Mouse (Mus musculus): ENCODE measurements at regions not wholly inside any gene's neighbourhood (a gene's known extent, or its start where the extent isn't known, plus 50 kb on each side); places are given as distances from the start of the nearest gene placed in this dataset.
"Not testable (repeated sequence)": the region's sequence is repeated elsewhere in the genome, so short reads cannot be mapped to it uniquely, and the experiment has no call there.

- in situ Hi-C loops (cut with MboI; ENCODE audit: unreplicated experiment in 2 of 2), result no loop called here
These were observed 274.1 kb downstream of the Rpia start for GRCm38 (mm10) chr6:70517932-70518331.

- in situ Hi-C loops (cut with MboI; ENCODE audit: unreplicated experiment in 2 of 2), result loop anchor here (5.0 to 10.0 kb wide), 5 partner anchors 94 to 324 kb away; no protein-coding TSS in a partner anchor
These were observed 323.2 kb downstream of the Rpia start for GRCm38 (mm10) chr6:70468623-70469479.

- in situ Hi-C loops (cut with MboI; ENCODE audit: unreplicated experiment in 2 of 2), result no loop called here
These were observed 334.8 kb downstream of the Rpia start for GRCm38 (mm10) chr6:70457279-70457678.

- in situ Hi-C loops (cut with MboI; ENCODE audit: unreplicated experiment in 2 of 2), result not testable (repeated sequence)
These were observed 357.3 kb downstream of the Rpia start for GRCm38 (mm10) chr6:70434739-70435138.

DNA sequence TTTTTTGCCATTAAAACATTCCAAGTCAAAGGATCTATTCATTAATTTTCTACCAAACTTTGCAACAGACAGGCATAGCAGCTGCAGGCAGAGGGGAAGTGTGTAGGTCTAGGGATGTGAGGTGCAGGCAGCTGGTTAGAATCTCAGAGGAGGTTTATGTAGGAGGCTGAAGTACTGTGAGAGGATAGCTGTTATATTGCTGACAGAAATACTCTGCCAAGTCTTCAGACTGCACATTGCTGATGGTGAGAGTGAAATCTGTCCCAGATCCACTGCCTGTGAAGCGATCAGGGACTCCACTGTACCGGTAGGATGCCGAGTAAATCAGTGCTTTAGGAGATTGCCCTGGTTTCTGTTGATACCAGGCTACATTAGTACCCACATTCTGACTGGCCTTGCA lies 385.7 kb downstream of the Rpia start:
- in situ Hi-C loops (cut with MboI; ENCODE audit: unreplicated experiment in 2 of 2), result not testable (repeated sequence)

DNA sequence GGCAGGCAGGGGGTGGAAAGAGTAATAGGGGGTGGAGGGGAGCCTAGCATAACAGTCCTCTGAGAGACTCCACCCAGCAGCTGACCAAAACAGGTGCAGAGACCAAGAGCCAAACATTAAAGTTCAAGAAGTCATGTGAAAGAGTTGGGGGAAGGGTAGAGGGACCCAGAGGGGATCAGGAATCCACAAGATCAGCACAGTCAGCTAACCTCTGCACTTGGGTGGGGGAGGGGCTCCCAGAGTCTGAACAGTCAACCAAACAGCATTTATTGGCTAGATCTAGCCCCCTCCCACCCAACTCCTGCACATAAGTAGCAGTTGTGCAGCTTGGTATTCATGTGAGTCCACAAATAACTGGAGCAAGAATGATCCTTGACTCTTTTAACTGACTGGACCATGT lies 402.2 kb downstream of the Rpia start:
- in situ Hi-C loops (cut with MboI; ENCODE audit: unreplicated experiment in 2 of 2), result not testable (repeated sequence)

DNA sequence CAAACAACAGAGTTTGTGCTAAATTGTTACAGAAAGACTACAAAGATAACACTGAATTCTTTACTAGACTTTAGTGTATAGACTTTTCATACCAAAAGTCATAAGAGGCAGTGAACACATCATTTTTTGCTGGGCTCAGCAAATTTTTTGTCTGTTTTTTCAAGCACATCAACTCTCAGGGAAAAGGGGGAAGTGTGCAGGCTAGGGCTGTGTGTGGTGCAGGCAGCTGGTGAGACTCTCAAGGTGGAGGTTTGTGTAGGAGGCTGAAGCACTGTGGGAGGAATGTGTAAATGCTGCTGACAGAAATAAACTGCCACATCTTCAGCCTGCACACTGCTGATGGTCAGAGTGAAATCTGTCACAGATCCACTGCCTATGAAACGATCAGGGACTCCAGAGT lies 405.6 kb downstream of the Rpia start:
- in situ Hi-C loops (cut with MboI; ENCODE audit: unreplicated experiment in 2 of 2), result not testable (repeated sequence)

- in situ Hi-C loops (cut with MboI; ENCODE audit: unreplicated experiment in 2 of 2), result loop anchor here in 1 of 2 experiments (10.0 kb wide), 1 partner anchor 85 kb away; no protein-coding TSS in a partner anchor
These were observed 412.7 kb downstream of the Rpia start for GRCm38 (mm10) chr6:70379339-70379738.

DNA sequence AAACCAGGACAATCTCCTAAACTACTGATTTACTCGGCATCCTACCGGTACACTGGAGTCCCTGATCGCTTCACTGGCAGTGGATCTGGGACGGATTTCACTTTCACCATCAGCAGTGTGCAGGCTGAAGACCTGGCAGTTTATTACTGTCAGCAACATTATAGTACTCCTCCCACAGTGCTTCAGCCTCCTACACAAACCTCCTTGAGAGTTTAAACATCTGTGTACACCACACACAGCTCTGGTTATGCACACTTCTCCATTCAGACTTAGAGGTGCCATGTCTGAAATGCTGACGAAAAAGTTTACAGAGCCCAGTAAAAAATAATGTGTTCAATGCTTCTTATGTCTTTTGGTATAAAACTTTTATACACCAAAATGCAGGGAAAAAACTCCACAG lies 420.2 kb downstream of the Rpia start:
- in situ Hi-C loops (cut with MboI; ENCODE audit: unreplicated experiment in 2 of 2), result loop anchor here in 1 of 2 experiments (10.0 kb wide), 1 partner anchor 93 kb away; no protein-coding TSS in a partner anchor

GRCm38 (mm10) chr6:70356303-70356702 lies 435.7 kb downstream of the Rpia start:
- in situ Hi-C loops (cut with MboI; ENCODE audit: unreplicated experiment in 2 of 2), result no loop called here

DNA sequence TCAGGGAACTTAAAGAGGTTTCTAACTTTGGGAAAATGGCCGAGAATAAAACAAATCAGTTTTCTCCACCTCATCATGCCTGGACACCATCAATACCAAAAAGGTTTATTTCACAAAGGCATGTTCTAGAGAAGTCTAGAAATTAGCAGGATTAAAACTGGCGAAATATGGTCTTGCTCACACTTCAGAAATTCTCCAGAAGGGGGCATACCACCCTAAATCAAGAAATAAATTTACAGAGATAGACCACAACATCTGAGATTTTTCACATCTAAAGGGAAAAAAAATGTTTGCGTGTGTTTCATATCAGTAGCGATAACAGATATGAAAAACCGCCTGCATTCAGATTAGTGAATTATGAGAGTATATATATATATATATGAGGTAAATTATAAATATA lies 449.9 kb downstream of the Rpia start:
- in situ Hi-C loops (cut with MboI; ENCODE audit: unreplicated experiment in 2 of 2), result loop anchor here (5.0 to 10.0 kb wide), 6 partner anchors 47 to 423 kb away; no protein-coding TSS in a partner anchor

GRCm38 (mm10) chr6:70340691-70341090 lies 451.3 kb downstream of the Rpia start:
- in situ Hi-C loops (cut with MboI; ENCODE audit: unreplicated experiment in 2 of 2), result loop anchor here (5.0 to 10.0 kb wide), 6 partner anchors 46 to 424 kb away; no protein-coding TSS in a partner anchor

GRCm38 (mm10) chr6:70315318-70315717 lies 476.7 kb downstream of the Rpia start:
- in situ Hi-C loops (cut with MboI; ENCODE audit: unreplicated experiment in 2 of 2), result no loop called here

GRCm38 (mm10) chr6:70314667-70315066 lies 477.4 kb downstream of the Rpia start:
- in situ Hi-C loops (cut with MboI; ENCODE audit: unreplicated experiment in 2 of 2), result not testable (repeated sequence)

DNA sequence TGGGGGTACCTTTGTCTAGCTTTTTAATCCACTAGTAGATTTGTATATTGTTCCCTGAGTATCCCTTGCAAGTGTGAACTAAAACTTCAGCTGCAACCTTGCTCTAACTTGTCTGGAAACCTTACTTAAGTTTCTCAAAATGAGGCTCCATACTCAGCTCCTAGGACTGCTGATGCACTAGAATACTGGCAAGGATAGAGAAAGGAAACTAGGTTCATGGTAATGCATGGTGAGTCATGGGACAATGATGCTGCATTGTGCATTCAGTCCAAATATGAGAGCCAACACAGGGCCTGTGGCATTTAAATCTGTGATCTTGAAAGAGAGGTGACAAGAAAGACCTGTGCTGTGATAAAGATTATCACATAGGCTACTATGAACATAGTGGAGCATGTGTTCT lies 490.9 kb downstream of the Rpia start:
- in situ Hi-C loops (cut with MboI; ENCODE audit: unreplicated experiment in 2 of 2), result not testable (repeated sequence)

DNA sequence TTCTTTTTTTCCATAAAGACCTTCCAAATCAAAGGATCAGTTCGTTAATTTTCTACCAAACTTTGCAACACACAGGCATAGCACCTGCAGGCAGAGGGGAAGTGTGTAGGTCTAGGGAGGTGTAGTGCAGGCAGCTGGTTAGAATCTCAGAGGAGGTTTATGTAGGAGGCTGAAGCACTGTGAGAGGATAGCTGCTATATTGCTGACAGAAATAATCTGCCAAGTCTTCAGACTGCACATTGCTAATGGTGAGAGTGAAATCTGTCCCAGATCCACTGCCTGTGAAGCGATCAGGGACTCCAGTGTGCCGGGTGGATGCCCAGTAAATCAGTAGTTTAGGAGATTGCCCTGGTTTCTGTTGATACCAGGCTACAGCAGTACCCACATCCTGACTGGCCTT lies 531.8 kb downstream of the Rpia start:
- in situ Hi-C loops (cut with MboI; ENCODE audit: unreplicated experiment in 2 of 2), result not testable (repeated sequence)

DNA sequence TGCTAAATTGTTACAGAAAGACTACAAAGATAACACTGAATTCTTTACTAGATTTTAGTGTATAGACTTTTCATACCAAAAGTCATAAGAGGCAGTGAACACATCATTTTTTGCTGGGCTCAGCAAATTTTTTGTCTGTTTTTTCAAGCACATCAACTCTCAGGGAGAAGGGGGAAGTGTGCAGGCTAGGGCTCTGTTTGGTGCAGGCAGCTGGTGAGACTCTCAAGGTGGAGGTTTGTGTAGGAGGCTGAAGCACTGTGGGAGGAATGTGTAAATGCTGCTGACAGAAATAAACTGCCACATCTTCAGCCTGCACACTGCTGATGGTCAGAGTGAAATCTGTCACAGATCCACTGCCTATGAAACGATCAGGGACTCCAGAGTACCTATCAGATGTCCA lies 551.9 kb downstream of the Rpia start:
- in situ Hi-C loops (cut with MboI; ENCODE audit: unreplicated experiment in 2 of 2), result not testable (repeated sequence)

GRCm38 (mm10) chr6:70227166-70227565 lies 564.9 kb downstream of the Rpia start:
- in situ Hi-C loops (cut with MboI; ENCODE audit: unreplicated experiment in 2 of 2), result no loop called here

- in situ Hi-C loops (cut with MboI; ENCODE audit: unreplicated experiment in 2 of 2), result loop anchor here in 1 of 2 experiments (5.0 to 10.0 kb wide), 2 partner anchors 142 to 491 kb away; no protein-coding TSS in a partner anchor
These were observed 575.4 kb downstream of the Rpia start for GRCm38 (mm10) chr6:70216632-70217031.

- in situ Hi-C loops (cut with MboI; ENCODE audit: unreplicated experiment in 2 of 2), result loop anchor here in 1 of 2 experiments (5.0 to 10.0 kb wide), 2 partner anchors 141 to 492 kb away; no protein-coding TSS in a partner anchor
These were observed 576.3 kb downstream of the Rpia start for GRCm38 (mm10) chr6:70215781-70216180.
